Mouse (Mus musculus) C2C12 (cell line): ENCODE data around the gene Cds2.

ENCODE experiments used
- CEBPB ChIP-seq: IDR thresholded peaks from one replicate; pipeline ENCODE4 v1.6.1; 2011; ENCODE audit warnings: low read depth, mild to moderate bottlenecking, control low read depth, moderate library complexity
- CTCF ChIP-seq: IDR thresholded peaks from one replicate; pipeline ENCODE4 v1.5.1; 2011; ENCODE audit not compliant: control insufficient read depth, insufficient read depth, insufficient read length
- FOSL1 ChIP-seq: IDR thresholded peaks from one replicate; pipeline ENCODE4 v1.8.0; 2011; ENCODE audit warnings: mild to moderate bottlenecking, low read length; ENCODE audit not compliant: poor library complexity, insufficient read depth, severe bottlenecking
- MAX ChIP-seq: IDR thresholded peaks from one replicate; pipeline ENCODE4 v1.6.1; 2011; ENCODE audit warnings: mild to moderate bottlenecking, control low read depth
- MYOD1 ChIP-seq: IDR thresholded peaks from one replicate; pipeline ENCODE4 v1.6.1; 2011; ENCODE audit warnings: low read depth; ENCODE audit not compliant: control insufficient read depth, insufficient read length
- MYOG ChIP-seq: IDR thresholded peaks from one replicate; pipeline ENCODE4 v1.6.1; 2011; ENCODE audit not compliant: control insufficient read depth, insufficient read length; ENCODE audit errors: extremely low read depth
- USF1 ChIP-seq: IDR thresholded peaks from one replicate; pipeline ENCODE4 v1.6.1; 2011; ENCODE audit warnings: low read depth, mild to moderate bottlenecking, control low read depth, moderate library complexity

- TF ChIP-seq CTCF (no peak), MYOG (no peak), MAX (no peak), MYOD1 (no peak), USF1 (no peak), CEBPB (no peak), FOSL1 (no peak)
Measured at GRCm38 (mm10) chr2:132317178-132317577, 54.2 kb downstream of the Cds2 start.
